Mouse (Mus musculus) heart, postnatal 36 days (tissue): ENCODE data around the gene Heatr6. TPM values are rescaled to one million over a fixed set of nuclear protein-coding genes. Genes with fewer than 3 reads are reported as not detected.

Source experiments
- DNase-seq, 2 experiments: peaks; one replicate each; pipeline ENCODE4 v3.0.0; 2021 to 2022
- intact Hi-C: fragments of 180-260 bp; cut with DNase I; formaldehyde crosslinking; loops from one replicate; pipeline ENCODE4 v1.15.1; 2025
- total RNA-seq, 2 experiments: library from RNA; stranded (reverse); gene quantifications; 2 replicates each; pipeline ENCODE4 v1.2.3; 2021

Heatr6 gene
- total RNA-seq, 2 experiments from 2014 or later = 5.6 to 6.6 TPM

DNA sequence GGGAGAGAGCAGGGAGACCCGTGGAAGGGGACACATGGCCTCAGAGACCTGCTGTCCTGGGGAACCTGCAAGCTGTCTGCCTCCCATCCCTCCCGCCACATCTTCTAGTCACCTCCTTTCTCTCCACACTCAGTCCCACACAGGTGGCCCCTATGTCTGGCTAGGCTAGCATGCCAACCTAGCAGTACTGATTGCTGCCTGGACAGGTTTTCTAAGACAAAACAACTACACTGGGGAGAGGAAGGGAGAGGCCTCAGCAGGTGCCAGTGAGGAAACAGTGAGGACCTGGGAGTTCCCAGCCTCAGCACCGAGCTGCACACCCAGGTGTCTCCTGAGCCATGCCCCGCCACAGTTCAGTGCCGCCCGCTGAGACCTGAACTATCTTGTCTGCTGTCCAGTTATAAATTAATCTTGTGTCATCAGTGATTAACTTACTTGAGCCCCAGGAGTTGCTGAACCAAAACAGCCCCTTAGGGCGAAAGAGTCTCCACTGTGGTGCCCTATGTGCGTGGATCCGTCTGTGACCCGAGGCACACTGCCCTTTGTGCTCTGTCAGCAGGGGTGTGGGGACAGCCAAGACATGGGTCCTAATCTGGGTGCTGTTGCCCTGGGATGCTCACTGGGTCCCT, 43.6 kb downstream of the Heatr6 start:
- intact Hi-C loops = no loop called here
- DNase-seq = no peak

DNA sequence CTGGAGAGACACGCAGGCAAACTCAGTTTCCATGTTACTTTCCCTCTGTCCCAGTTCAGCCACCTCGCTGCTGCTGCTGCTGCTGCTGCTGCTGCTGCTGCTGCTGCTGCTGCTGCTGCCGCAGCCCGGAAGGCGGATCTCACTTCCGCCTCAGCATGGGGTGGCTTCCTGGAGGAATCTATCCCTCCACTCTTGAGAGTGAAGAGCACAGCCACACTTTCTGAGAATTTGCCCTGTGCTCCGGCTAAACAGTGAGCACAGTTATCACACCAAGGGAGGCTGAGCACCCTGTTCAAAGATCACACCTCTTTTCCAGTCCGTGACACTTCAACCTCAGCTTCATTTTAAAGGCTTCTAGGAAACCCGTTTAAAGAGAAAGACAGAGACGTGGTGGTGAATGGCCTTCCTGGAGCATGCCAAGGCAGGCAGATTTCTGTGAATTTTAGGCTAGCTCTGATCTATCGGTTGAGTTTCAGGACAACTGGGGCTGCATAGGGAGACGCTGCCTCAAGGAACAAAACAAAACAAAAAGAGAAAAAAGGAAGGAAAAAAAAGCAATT, 46.5 kb downstream of the Heatr6 start:
- DNase-seq = no peak
- intact Hi-C loops = loop anchor here (5.0 kb wide), 1 partner anchor 137 kb away; no protein-coding TSS in a partner anchor

DNA sequence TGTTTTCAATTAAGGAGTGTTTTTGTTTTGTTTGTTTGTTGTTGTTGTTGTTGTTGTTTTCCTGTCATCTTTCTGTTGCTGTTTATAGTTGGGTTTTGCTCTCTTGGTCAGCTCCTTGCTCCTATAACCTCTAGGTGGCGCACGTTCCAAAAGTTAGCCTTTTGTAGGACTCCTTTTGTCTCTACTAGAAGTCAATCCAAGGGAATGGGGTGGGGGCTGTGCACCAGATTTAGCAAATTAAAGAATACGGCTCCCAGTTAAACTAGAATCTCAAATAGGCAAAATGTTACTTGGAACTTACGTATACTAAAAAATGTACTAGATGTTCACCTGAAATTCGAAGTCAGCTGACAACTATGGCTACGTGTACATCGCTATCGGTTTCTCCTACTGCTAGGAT, 48.7 kb downstream of the Heatr6 start:
- DNase-seq = peak in 1 of 2 experiments; percentile 15
- intact Hi-C loops = loop anchor here (5.0 kb wide), 1 partner anchor 135 kb away; no protein-coding TSS in a partner anchor

DNA sequence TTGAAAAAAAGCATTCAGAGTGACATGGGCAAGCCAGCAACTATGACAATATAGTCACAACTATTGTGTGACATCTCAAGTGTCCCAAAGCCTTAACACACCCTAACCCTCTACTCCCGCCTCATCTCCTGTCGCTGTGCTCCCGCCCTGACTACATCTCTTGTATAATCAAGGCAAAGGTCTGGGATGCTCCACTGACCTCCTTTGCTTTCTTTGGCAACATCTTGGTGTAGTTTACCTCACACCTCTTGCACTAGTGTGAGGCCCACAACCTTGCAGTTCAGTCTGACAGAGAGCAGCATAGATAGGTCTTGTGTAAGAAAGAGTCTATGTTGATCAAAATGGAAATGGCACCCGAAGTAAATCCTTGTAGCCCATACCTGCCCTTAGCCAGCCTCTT, 49.1 kb downstream of the Heatr6 start:
- no peak for DNase-seq
- intact Hi-C loops = loop anchor here (5.0 kb wide), 1 partner anchor 135 kb away; no protein-coding TSS in a partner anchor

DNA sequence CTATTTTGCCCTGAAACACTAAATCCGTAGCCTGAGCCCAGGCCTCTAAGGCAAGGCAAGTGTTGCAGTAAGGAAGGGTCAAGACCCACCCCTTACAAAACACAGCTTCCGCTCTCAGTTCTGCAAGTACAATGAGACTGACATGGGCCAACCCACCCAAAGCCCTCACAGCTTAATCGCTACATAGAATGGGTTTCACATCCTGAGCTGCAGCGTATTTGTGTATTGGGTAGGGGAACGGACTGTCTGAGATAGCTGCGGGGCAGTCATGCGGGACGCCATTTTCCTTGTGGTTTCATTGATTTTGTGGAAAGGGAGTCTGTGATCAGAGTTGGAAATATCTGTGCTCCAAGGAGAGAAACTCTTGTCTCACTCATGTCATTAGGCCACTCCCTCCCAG, 56.9 kb downstream of the Heatr6 start:
- no peak for DNase-seq
- intact Hi-C loops = no loop called here

DNA sequence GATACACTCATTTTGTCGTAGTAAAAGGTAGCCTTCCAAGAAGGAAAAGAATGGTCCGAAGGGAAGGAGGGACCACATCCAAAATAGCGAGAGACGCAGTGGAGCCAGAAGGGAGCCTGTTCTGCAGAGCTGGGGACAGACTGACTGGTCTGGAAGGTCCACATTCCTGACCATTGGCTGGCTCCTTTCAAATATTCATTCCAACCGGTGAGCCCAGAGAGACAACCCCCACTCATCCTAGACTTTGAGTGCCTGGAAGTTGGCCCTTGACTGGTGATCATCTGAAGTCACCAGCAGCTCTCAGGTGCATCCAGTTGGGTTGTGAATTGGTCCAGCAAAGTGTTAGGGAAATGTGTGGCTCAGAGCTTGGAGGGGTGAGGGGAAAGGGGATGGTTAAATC, 61.7 kb downstream of the Heatr6 start:
- intact Hi-C loops = no loop called here
- DNase-seq = no peak

DNA sequence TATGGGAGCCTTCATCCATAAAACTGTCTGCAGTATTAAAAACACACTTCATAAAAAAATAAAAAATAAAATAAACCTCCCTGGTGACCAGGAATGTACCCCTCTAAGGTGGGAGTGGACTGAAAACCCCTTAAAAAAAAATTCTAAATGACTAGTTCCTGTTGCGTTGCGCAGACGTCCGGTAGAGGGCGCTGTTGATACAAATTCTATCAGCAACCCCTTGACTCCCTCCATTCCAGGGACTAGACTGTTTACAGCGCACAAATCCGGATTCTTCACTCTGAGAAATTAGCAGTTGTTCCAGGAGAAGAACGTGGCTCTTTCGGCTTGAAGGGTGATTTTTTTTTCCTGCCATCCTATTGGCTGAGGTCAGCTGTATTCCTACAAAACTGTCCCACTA, 62.1 kb downstream of the Heatr6 start:
- intact Hi-C loops = loop anchor here (1.0 kb wide), 1 partner anchor 121 kb away; no protein-coding TSS in a partner anchor
- DNase-seq = peak; percentile 43 to 56

DNA sequence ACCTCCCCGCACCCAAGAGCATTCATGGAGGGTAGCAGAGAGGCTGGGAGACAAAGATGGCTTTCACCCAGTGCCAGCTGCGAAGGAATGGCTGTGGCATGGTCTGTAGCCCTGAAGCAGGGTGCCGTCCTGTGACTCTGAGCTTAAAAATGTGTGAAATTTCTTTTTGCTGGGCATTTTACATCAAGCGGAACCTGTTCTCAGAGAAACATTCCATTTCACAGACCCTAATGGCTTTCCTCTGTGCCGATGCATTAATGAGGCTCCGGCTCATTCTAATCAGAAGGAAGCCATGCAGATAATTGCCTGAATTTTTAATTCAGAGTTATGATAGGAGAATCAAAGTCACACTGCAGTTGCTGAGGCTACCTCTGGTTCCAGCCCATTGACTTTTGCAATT, 63.6 kb downstream of the Heatr6 start:
- DNase-seq = no peak

DNA sequence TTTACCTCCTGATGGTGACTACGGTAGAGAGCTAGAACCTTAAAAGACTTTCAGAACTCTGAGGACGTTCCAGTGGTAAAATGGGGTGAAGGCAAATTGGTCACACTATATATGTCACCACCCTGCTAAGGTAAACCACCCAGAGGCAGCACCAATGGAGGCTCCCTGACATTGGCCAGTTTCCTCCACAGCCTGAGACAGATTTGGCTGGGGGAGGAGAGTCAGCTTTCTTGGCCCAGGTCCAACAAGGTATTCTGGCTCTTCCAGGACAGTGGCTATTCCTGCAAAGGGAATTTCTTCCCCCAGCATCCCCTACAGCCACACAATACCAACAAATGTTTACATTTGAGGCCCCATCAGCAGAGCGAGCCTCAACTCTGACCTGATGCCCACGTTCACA, 64.5 kb downstream of the Heatr6 start:
- DNase-seq = no peak
- intact Hi-C loops = no loop called here

More for the DNA sequence above, 63.6 kb downstream of the Heatr6 start:
- intact Hi-C loops = no loop called here

DNA sequence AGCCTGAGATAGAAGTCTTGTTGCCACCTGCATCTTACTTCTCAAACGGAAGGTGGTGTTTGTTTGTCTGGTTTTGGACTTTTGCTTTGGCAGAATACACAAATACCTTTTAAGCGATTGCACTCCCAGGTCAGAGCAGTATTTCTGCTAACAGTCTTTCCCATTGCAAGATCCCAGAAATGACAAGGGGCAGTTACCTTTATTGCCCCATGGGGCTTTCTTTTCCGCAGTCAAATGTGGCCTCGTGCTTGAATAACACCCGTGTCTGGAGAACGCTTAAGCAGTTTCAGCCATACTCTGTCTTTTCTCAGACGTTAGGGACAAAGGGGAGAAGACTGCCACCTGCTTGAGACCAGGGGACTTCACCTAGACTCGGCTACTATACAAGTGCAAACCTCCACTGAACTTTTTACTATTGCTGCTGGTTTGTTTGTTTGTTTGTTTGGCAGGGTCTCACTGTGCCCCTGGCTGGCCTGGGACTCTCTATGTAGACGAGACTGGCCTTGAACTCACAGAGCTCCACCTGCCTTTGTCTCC, 65.2 kb downstream of the Heatr6 start:
- intact Hi-C loops = no loop called here

DNA sequence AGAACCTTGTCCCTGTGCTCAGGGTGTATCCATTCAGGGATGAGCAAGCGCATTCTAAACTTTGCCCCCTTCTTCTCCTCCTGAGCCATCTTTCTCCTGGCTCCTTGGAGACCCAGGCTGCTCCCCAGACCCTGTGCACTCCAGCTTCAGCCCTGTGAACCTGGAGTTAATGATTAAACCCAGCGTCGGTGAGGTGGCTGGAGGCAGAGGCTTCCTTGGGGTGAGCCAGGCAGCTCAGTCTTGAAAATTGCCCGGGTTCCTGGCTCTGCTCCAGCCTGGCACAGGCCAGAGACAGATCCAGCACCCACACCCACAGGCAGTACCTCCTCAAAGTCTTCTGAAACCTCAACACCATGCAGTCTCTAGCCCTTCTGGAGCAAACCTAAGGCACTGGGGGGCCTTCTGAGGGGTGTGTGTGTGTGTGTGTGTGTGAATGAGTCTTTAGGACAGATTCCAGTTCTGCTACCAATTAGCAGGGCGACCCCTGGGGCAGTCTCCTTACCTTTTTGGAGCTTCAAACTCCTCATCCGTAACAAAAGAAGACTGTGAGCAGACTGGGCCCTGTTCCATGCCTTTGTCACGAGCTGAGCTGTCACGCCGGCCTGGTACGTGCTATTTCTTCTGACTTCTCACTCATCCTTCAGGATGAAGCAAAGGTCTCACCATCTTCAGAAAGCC, 66.4 kb downstream of the Heatr6 start:
- no peak for DNase-seq
- intact Hi-C loops = no loop called here

More for the DNA sequence above, 65.2 kb downstream of the Heatr6 start:
- DNase-seq = no peak

DNA sequence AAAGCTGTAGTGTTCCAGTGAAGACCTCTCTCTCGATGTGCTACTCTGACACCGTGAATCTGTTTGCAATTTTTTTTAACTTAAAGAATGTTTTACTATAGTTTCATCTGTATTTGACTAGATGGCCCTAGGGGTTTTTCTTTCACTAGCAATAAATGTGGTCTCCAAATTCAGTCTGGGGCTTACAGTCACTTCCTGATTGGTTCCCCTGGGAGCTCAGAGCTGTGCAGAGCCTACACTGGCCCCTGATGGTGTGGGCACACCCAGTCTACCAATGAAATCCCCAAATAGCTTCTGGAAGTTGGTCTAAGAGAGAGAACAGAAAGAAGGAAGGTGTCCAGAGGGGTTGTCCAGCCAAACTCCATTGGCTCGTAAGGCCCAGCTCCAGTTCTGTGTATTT, 72.6 kb downstream of the Heatr6 start:
- DNase-seq = no peak
- intact Hi-C loops = no loop called here

DNA sequence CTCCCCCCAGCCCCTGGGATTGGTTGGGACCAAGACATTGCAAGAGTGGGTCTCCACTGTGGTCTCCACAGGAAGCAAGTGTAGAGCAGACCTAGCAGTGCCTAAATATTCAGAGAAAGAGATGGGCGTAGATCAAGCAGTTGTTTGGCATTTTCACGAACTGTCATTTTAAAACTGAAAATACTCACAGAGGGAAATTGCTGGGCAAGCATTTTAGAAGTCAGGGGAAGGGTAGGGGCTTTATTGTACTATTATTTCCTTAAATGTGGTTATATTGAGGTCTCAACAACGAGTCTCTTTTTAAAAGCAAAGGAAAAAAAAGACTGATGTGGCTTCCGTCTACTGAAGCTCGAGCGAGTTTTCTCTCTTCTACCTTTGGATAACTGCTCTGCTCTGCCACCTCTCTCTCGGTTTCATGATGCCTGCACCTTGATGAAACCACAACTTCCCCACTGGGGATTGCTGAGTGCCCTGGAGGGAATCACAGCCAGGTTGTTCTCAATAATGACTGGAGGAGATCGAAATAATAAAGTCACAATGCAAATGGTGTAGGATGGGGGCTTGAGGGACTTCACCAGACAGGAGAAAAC, 75.2 kb downstream of the Heatr6 start:
- intact Hi-C loops = no loop called here
- no peak for DNase-seq

DNA sequence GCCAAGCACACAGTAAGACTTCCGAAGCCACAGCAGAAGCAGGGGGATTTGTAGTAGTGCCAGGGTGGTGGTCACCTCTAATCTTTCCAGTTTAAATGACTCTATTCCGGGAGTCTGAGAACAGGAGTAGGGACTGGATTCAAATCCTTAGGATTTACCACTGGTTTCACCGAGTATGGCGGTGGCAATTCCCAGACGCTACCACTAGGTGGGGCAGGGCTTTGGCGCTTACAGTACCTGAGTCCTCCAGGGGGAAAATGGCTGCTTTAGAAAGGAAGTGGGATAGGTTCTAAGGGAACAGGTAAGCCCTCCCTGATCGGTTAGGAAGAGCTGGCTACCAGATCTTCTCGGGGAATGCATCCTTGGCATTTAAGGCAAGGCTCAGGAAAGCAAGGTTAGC, 78.9 kb downstream of the Heatr6 start:
- intact Hi-C loops = loop anchor here (5.0 kb wide), 1 partner anchor 105 kb away; no protein-coding TSS in a partner anchor
- peak in 1 of 2 experiments; percentile 34 for DNase-seq

Other genes starting within 250 kb of the Heatr6 start
- gene Heatr9, start 231.5 kb upstream of the Heatr6 start, total RNA-seq = not detected
- under 1 TPM in 1 of 2 experiments, not detected in 1; 0.83 TPM for gene Ccl5, start 223.2 kb upstream of the Heatr6 start, total RNA-seq
- 10 to 100 TPM in 1 of 2 experiments, 1 to 10 TPM in 1; 6.4 to 16.6 TPM for gene Ccl9, start 175.1 kb upstream of the Heatr6 start, total RNA-seq
- gene Ccl6, start 160.6 kb upstream of the Heatr6 start, total RNA-seq = 10 to 100 TPM; 11.3 to 24.4 TPM
- gene Rpl9-ps1, start 108.1 kb upstream of the Heatr6 start, total RNA-seq = not detected
- not detected for gene Ccl3, start 104.3 kb upstream of the Heatr6 start, total RNA-seq
- not detected for gene Ccl4, start 91.1 kb upstream of the Heatr6 start, total RNA-seq
- 1 to 10 TPM; 2.7 to 3.7 TPM for gene Wfdc17, start 49.7 kb upstream of the Heatr6 start, total RNA-seq
- gene Wfdc18, start 44.7 kb upstream of the Heatr6 start, total RNA-seq = not detected
- not detected for gene Wfdc21, start 6.8 kb upstream of the Heatr6 start, total RNA-seq
- gene Hnf1b, start 96.4 kb downstream of the Heatr6 start, total RNA-seq = not detected
- 10 to 100 TPM; 10.9 to 12.6 TPM for gene Ddx52, start 188.4 kb downstream of the Heatr6 start, total RNA-seq
- 10 to 100 TPM; 26.1 to 26.6 TPM for gene Synrg, start 210.7 kb downstream of the Heatr6 start, total RNA-seq